Mouse (Mus musculus): ENCODE data around the gene Tcf15.

DNA sequence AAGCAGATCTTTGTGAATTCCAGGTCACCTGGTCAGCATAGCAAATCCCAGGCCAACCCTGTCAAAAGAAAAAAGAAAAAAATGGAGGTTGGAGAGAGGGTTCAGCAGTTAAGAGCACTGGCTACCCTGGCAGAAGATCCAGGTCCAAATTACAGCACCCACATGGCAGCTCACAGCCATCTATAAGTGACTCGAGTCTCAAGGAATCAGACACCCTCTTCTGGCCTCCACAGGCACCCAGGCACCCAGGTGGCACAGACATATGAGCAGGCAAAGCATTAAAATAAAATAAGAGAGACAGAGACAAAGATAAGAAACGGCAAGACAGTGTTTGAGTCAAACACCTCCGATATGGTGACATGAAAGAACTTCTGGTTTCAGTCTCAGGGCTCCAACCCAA, 53.5 kb downstream of the Tcf15 start:
- TF ChIP-seq CTCF (IDR thresholded peaks at IDR 0.05; ENCODE audit: control insufficient read depth, insufficient read depth, insufficient replicate concordance, low read depth, low read length), result no peak
- no peak for TF ChIP-seq POLR2A (IDR thresholded peaks at IDR 0.05; ENCODE audit: control insufficient read depth, low read depth, low read length)
